Mouse (Mus musculus): ENCODE data around the gene Zmynd10.

DNA sequence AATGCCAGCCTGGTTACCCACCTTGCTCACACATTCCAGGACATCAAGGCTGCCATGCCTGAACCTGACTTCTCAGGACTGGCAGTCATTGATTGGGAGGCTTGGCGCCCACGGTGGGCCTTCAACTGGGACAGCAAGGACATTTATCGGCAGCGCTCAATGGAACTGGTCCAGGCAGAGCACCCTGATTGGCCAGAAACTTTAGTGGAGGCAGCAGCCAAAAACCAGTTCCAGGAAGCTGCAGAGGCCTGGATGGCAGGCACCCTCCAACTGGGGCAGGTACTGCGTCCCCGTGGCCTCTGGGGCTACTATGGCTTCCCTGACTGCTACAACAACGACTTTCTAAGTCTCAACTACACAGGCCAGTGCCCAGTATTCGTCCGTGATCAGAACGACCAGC, 30.8 kb downstream of the Zmynd10 start:
- TF ChIP-seq CTCF (IDR thresholded peaks at IDR 0.05; ENCODE audit: low read depth) (no peak), EP300 (IDR thresholded peaks at IDR 0.05; ENCODE audit: low read depth) (no peak)
